26 mouse cellular contexts compared by ENCODE assay signal in genomic region chr10:12909179-12909578, GRCm38 (mm10). TPM values are rescaled to one million over a fixed set of nuclear protein-coding genes. Genes with fewer than 3 reads are reported as not detected.
DNase-seq lines count a peak whose midpoint lies in the region; ATAC-seq and TF ChIP-seq lines count a peak whose summit lies in the region.
"Had no signal": no experiment of that assay in that cellular context is flagged by ENCODE, and none has a peak within 500 bp of the region (broad histone marks: within the 10 kb centered on the region; RNA-seq: fewer than 3 reads in every experiment).

No protein-coding gene starts in this region.

- intact Hi-C loops in heart, postnatal 25 days (cut with DNase I), result no loop called here

- peak; percentile 37 for DNase-seq in heart, adult 11 months
- DNase-seq in heart, postnatal 25 days (ENCODE audit: low spot score), result no peak
- no peak for DNase-seq in ES-E14 (ENCODE audit: low read depth, low spot score)
- DNase-seq in ZHBTc4 (ENCODE audit: low read depth, low spot score), result peak; percentile 47
- DNase-seq in testis, postnatal 14 days (ENCODE audit: low spot score), result no peak
- DNase-seq: adrenal gland, adult 2 months; adrenal gland, postnatal 10 days; adrenal gland, postnatal 25 days; B cell, adult 2 months; cerebellum, adult 11 months; cerebellum, adult 18-20 months; cerebellum, adult 8-10 months; cerebellum, adult 9-11 months; cerebellum, postnatal 14 days; cerebellum, postnatal 36 days; embryo, embryonic 11 days had no signal

- H3K27ac ChIP-seq in ES-E14 (ENCODE audit: insufficient read depth, low read depth, low read length, poor library complexity, severe bottlenecking), result peak overlapping the region; percentile 37; the same call in 1 of the 2 replicates
- no peak overlapping the region for H3K27ac ChIP-seq in intestine, embryonic 16.5 days (ENCODE audit: low read length)
- H3K27ac ChIP-seq: embryonic facial prominence, embryonic 13.5 days; embryonic facial prominence, embryonic 15.5 days; forebrain, embryonic 10.5 days; forebrain, embryonic 12.5 days had no signal

- WGBS in intestine, embryonic 16.5 days, result 62% methylated on average over 1 of the region's 1 CpGs

- no peaks in the 10 kb centered on the region for H3K36me3 ChIP-seq in ES-E14 (ENCODE audit: control insufficient read depth, insufficient read depth, low read length, poor library complexity, severe bottlenecking)
- H3K36me3 ChIP-seq in intestine, embryonic 16.5 days (ENCODE audit: control insufficient read depth, insufficient read depth, low read length), result no peaks in the 10 kb centered on the region
- H3K36me3 ChIP-seq: embryonic facial prominence, embryonic 13.5 days; embryonic facial prominence, embryonic 15.5 days; forebrain, embryonic 10.5 days; forebrain, embryonic 12.5 days had no signal

- peaks cover 4 to 10% of the 10 kb centered on the region in 2 experiments; a peak in 2 of 4 replicates for H3K4me1 ChIP-seq in ES-E14 (ENCODE audit: control insufficient read depth in 2 of 2, insufficient read depth in 2 of 2, low read length in 2 of 2, poor library complexity in 1 of 2)
- no peaks in the 10 kb centered on the region for H3K4me1 ChIP-seq in intestine, embryonic 16.5 days (ENCODE audit: control insufficient read depth, insufficient read depth, low read length)
- H3K4me1 ChIP-seq: forebrain, embryonic 12.5 days had no signal

- ATAC-seq in intestine, embryonic 16.5 days, result no peak
- ATAC-seq: CD4-positive, CD25-positive, alpha-beta regulatory T cell, adult 4 months; forebrain, embryonic 14.5 days; forebrain, embryonic 16.5 days had no signal

- no peaks in the 10 kb centered on the region for H3K27me3 ChIP-seq in intestine, embryonic 16.5 days (replicated peaks; ENCODE audit: control insufficient read depth, insufficient read depth, low read length)
- H3K27me3 ChIP-seq: CH12.LX; embryonic facial prominence, embryonic 13.5 days; embryonic facial prominence, embryonic 15.5 days; forebrain, embryonic 12.5 days had no signal

- H3K9me3 ChIP-seq in ES-E14 (ENCODE audit: control insufficient read depth, insufficient read depth, low read depth, low read length), result no peaks in the 10 kb centered on the region
- no peaks in the 10 kb centered on the region for H3K9me3 ChIP-seq in intestine, embryonic 16.5 days (ENCODE audit: control insufficient read depth, low read length)
- H3K9me3 ChIP-seq: embryonic facial prominence, embryonic 13.5 days; embryonic facial prominence, embryonic 15.5 days; forebrain, embryonic 10.5 days; forebrain, embryonic 12.5 days had no signal

- in situ Hi-C loops in ES-E14 (cut with MboI; ENCODE audit: low sequenced_read_pairs in 2 of 2, unreplicated experiment in 2 of 2), result no loop called here

- H3K9ac ChIP-seq in ES-E14 (ENCODE audit: insufficient read depth, low read depth, low read length, poor library complexity, severe bottlenecking), result no peak overlapping the region
- no peak overlapping the region for H3K9ac ChIP-seq in intestine, embryonic 16.5 days (ENCODE audit: low read depth, low read length)
- H3K9ac ChIP-seq: embryonic facial prominence, embryonic 13.5 days; embryonic facial prominence, embryonic 15.5 days; forebrain, embryonic 12.5 days had no signal

- H3K4me3 ChIP-seq in ES-E14 (ENCODE audit: insufficient read depth in 1 of 2, low read depth in 1 of 2, low read length in 2 of 2, poor library complexity in 1 of 2, severe bottlenecking in 1 of 2), result no peak overlapping the region
- H3K4me3 ChIP-seq in intestine, embryonic 16.5 days (ENCODE audit: low read length), result no peak overlapping the region
- H3K4me3 ChIP-seq: embryonic facial prominence, embryonic 13.5 days; embryonic facial prominence, embryonic 15.5 days; erythroblast, embryonic 14.5 days; forebrain, embryonic 10.5 days; forebrain, embryonic 12.5 days had no signal

- no peak overlapping the region for H3K4me2 ChIP-seq in intestine, embryonic 16.5 days (ENCODE audit: low read depth, low read length)
- H3K4me2 ChIP-seq: embryonic facial prominence, embryonic 13.5 days; embryonic facial prominence, embryonic 15.5 days; forebrain, embryonic 12.5 days had no signal

TF ChIP-seq in ES-E14, 5 proteins besides CTCF, POLR2A, EP300 and RAD21:
- TF ChIP-seq MAFK (IDR thresholded peaks at IDR 0.05; ENCODE audit: insufficient read depth, low read depth, low read length) (no peak), CHD2 (IDR thresholded peaks at IDR 0.05; ENCODE audit: low read depth, low read length) (no peak)
TF ChIP-seq in ES-E14: peak in this region for 0.

RNA-seq across cellular contexts. Expression of gene Utrn, which starts 40.0 kb away (rescaled TPM):
- total RNA-seq in heart, postnatal 25 days (2021), result 10 to 100 TPM; 67.1 to 69.4 TPM
- total RNA-seq in ES-E14 (2012; rRNA removed), result 66.9 and 91.8 TPM in 2 replicates
- 31.2 and 37.4 TPM in 2 replicates for polyA plus RNA-seq in intestine, embryonic 16.5 days (2015; fragmentation: Nextera tagmentation; extraction: Ambion mirVana)

RNA-seq across cellular contexts. Expression of gene Stx11, which starts 54.9 kb away (rescaled TPM):
- total RNA-seq in heart, postnatal 25 days (2021), result 1 to 10 TPM; 1.7 to 2.2 TPM
- 0.90 and 2.5 TPM in 2 replicates for total RNA-seq in ES-E14 (2012; rRNA removed)
- polyA plus RNA-seq in intestine, embryonic 16.5 days (2015; fragmentation: Nextera tagmentation; extraction: Ambion mirVana), result 1.1 and 1.6 TPM in 2 replicates

Comparison
In these comparisons a context has a peak if more than half of its experiments do, and no peak if none do; other contexts are left out.
1. DNase-seq: peak in heart, adult 11 months (single experiment) and ZHBTc4 (single experiment); none in heart, postnatal 25 days (single experiment), ES-E14 (single experiment) and testis, postnatal 14 days (single experiment).